Mouse (Mus musculus) CH12.LX (cell line): ENCODE measurements around the gene Olfr876.

Experiments
- CHD2 ChIP-seq: IDR thresholded peaks from 2 replicates; pipeline ENCODE4 v1.6.1; 2011; ENCODE audit warnings: low read length, improper control_type of control experiment
- ETS1 ChIP-seq: conservative IDR thresholded peaks from 2 replicates; pipeline ENCODE4 v1.6.1; 2012; ENCODE audit warnings: low read depth, mild to moderate bottlenecking, inconsistent platforms, low read length, improper control_type of control experiment, moderate library complexity

GRCm38 (mm10) chr9:37808456-37808855 is 5.6 kb downstream of the Olfr876 start:
- no peak for TF ChIP-seq CHD2
- TF ChIP-seq ETS1, result no peak
